In the genomic region with DNA sequence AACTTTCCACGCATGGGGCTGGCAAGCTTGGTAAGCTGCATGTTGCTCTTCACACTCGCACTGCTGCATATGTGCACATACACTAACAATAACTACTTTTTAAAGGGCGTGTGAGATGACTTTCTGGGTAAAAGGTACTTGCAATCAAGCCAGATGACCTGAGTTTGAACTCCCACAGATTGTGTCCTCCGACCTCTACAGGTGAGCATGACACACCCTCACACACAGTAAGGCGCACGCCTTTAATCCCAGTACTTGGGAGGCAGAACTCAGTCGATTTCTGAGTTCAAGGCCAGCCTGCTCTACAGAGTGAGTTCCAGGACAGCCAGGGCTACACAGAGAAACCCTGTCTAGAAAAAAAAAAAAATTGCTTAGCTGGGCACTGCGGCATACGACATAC, we compare ENCODE assay signal across 22 mouse cellular contexts. TPM values are rescaled to one million over a fixed set of nuclear protein-coding genes. Genes with fewer than 3 reads are reported as not detected.
DNase-seq lines count a peak whose midpoint lies in the region; ATAC-seq and TF ChIP-seq lines count a peak whose summit lies in the region.
"Had no signal": no experiment of that assay in that cellular context is flagged by ENCODE, and none has a peak within 500 bp of the region (broad histone marks: within the 10 kb centered on the region; RNA-seq: fewer than 3 reads in every experiment).

No protein-coding gene starts in this region.

- TF ChIP-seq POLR2A in heart, adult 2 months (IDR thresholded peaks at IDR 0.05; ENCODE audit: insufficient read depth, low read depth, low read length), result no peak
- no peak for TF ChIP-seq POLR2A in liver, adult 2 months (IDR thresholded peaks at IDR 0.05; ENCODE audit: extremely low read depth, insufficient read depth, low read length)

- H3K9me3 ChIP-seq in liver, embryonic 11.5 days (ENCODE audit: control insufficient read depth, low read length), result no peaks in the 10 kb centered on the region
- no peaks in the 10 kb centered on the region for H3K9me3 ChIP-seq in hindbrain, embryonic 11.5 days (ENCODE audit: control insufficient read depth, low read length)
- H3K9me3 ChIP-seq: embryonic facial prominence, embryonic 10.5 days; forebrain, embryonic 13.5 days; heart, embryonic 13.5 days had no signal

- 81% methylated on average over 9 of the region's 9 CpGs for WGBS in heart, adult 2 months
- WGBS in liver, adult 2 months, result 23% methylated on average over 9 of the region's 9 CpGs
- WGBS in liver, embryonic 11.5 days, result 80% methylated on average over 9 of the region's 9 CpGs
- 84% methylated on average over 9 of the region's 9 CpGs for WGBS in hindbrain, embryonic 11.5 days

- TF ChIP-seq CTCF in heart, adult 2 months (IDR thresholded peaks at IDR 0.05), result no peak
- no peak for TF ChIP-seq CTCF in liver, adult 2 months (IDR thresholded peaks at IDR 0.05; ENCODE audit: low read depth, low read length)

- intact Hi-C loops in heart, adult 2 months (cut with DNase I), result no loop called here
- intact Hi-C loops in heart, postnatal 10 days (cut with DNase I), result no loop called here

- ATAC-seq in liver, embryonic 11.5 days (replicated peaks; ENCODE audit: low FRiP score), result no peak
- no peak for ATAC-seq in hindbrain, embryonic 11.5 days (ENCODE audit: low FRiP score)
- ATAC-seq: forebrain, embryonic 13.5 days; forebrain, postnatal 0 days; Patski had no signal

- H3K27ac ChIP-seq in heart, adult 2 months, result peak overlapping the region; percentile 99; the same call in 1 of the 2 replicates
- H3K27ac ChIP-seq in liver, adult 2 months (replicated peaks; ENCODE audit: insufficient read depth, low read depth, low read length), result peak overlapping the region; percentile 24; the same call in 1 of the 2 replicates
- H3K27ac ChIP-seq in liver, embryonic 11.5 days (ENCODE audit: low read depth, low read length), result no peak overlapping the region
- H3K27ac ChIP-seq in hindbrain, embryonic 11.5 days (ENCODE audit: low read depth, low read length), result no peak overlapping the region
- H3K27ac ChIP-seq: embryonic facial prominence, embryonic 10.5 days; forebrain, embryonic 13.5 days; hindbrain, embryonic 14.5 days had no signal

- no peak for TF ChIP-seq EP300 in heart, adult 2 months (IDR thresholded peaks at IDR 0.05; ENCODE audit: insufficient read depth, low read depth, low read length)

- no peak overlapping the region for H3K4me2 ChIP-seq in liver, embryonic 11.5 days
- H3K4me2 ChIP-seq in hindbrain, embryonic 11.5 days (replicated peaks; ENCODE audit: low read depth, low read length), result no peak overlapping the region
- H3K4me2 ChIP-seq: forebrain, embryonic 13.5 days; hindbrain, embryonic 14.5 days had no signal

- H3K4me1 ChIP-seq in heart, adult 2 months (ENCODE audit: control insufficient read depth, insufficient read depth, low read length), result peaks cover 16% of the 10 kb centered on the region
- peaks cover 21% of the 10 kb centered on the region for H3K4me1 ChIP-seq in liver, adult 2 months (ENCODE audit: control insufficient read depth, insufficient read depth, low read length)
- H3K4me1 ChIP-seq in liver, embryonic 11.5 days (replicated peaks; ENCODE audit: control insufficient read depth, insufficient read depth, low read length), result peaks cover 28% of the 10 kb centered on the region
- no peaks in the 10 kb centered on the region; the same call in 1 of the 2 replicates for H3K4me1 ChIP-seq in hindbrain, embryonic 11.5 days (replicated peaks; ENCODE audit: control insufficient read depth, insufficient read depth, low read length)

- H3K4me3 ChIP-seq in heart, adult 2 months, result no peak overlapping the region
- H3K4me3 ChIP-seq in liver, adult 2 months (ENCODE audit: insufficient read depth, low read depth, low read length), result no peak overlapping the region
- H3K4me3 ChIP-seq in liver, embryonic 11.5 days (ENCODE audit: low read depth, low read length), result no peak overlapping the region
- H3K4me3 ChIP-seq in hindbrain, embryonic 11.5 days (ENCODE audit: low read depth, low read length), result no peak overlapping the region
- H3K4me3 ChIP-seq: forebrain, embryonic 13.5 days had no signal

- no peaks in the 10 kb centered on the region; the same call in 1 of the 2 replicates for H3K36me3 ChIP-seq in heart, adult 2 months (ENCODE audit: control insufficient read depth, insufficient read depth, low read length)
- no peaks in the 10 kb centered on the region for H3K36me3 ChIP-seq in liver, adult 2 months (ENCODE audit: control insufficient read depth, insufficient read depth, low read length)
- H3K36me3 ChIP-seq in liver, embryonic 11.5 days (ENCODE audit: control insufficient read depth, insufficient read depth, low read length), result no peaks in the 10 kb centered on the region
- H3K36me3 ChIP-seq in hindbrain, embryonic 11.5 days (ENCODE audit: control insufficient read depth, insufficient read depth, low read length), result no peaks in the 10 kb centered on the region
- H3K36me3 ChIP-seq: embryonic facial prominence, embryonic 10.5 days; heart, embryonic 13.5 days had no signal

- H3K9ac ChIP-seq in heart, adult 2 months (ENCODE audit: low read depth, low read length), result no peak overlapping the region
- H3K9ac ChIP-seq in liver, adult 2 months (ENCODE audit: low read depth, low read length), result no peak overlapping the region
- no peak overlapping the region for H3K9ac ChIP-seq in liver, embryonic 11.5 days (ENCODE audit: low read depth, low read length)
- no peak overlapping the region for H3K9ac ChIP-seq in hindbrain, embryonic 11.5 days (ENCODE audit: low read depth, low read length)
- H3K9ac ChIP-seq: forebrain, postnatal 0 days; hindbrain, embryonic 14.5 days had no signal

- H3K27me3 ChIP-seq in heart, adult 2 months (ENCODE audit: control insufficient read depth, insufficient read depth, low read length), result no peaks in the 10 kb centered on the region
- H3K27me3 ChIP-seq in liver, adult 2 months (ENCODE audit: control insufficient read depth, insufficient read depth, low read length), result no peaks in the 10 kb centered on the region
- no peaks in the 10 kb centered on the region for H3K27me3 ChIP-seq in liver, embryonic 11.5 days (replicated peaks; ENCODE audit: control insufficient read depth, insufficient read depth, low read length)
- H3K27me3 ChIP-seq in hindbrain, embryonic 11.5 days (ENCODE audit: control insufficient read depth, insufficient read depth, low read length), result peaks cover 21% of the 10 kb centered on the region
- H3K27me3 ChIP-seq: heart, embryonic 13.5 days; Patski had no signal

- peak; percentile 44 for DNase-seq in cerebellum, adult 11-12 months
- DNase-seq in cerebellum, adult 8-10 months, result no peak
- DNase-seq in heart, adult 2 months, result no peak
- DNase-seq in heart, postnatal 10 days, result no peak
- DNase-seq in liver, adult 2 months (ENCODE audit: extremely low read depth, low read depth, low spot score), result peak; percentile 92
- DNase-seq in liver, embryonic 11.5 days (ENCODE audit: low spot score), result no peak
- no peak for DNase-seq in hindbrain, embryonic 11.5 days (ENCODE audit: low spot score)
- DNase-seq: adrenal gland, postnatal 10 days; cerebellum, adult 2 months; forebrain, postnatal 0 days; gastrocnemius, postnatal 36 days; heart, postnatal 14 days; kidney, adult 11 months; kidney, adult 9 months had no signal

- H3K79me2 ChIP-seq in heart, adult 2 months (replicated peaks; ENCODE audit: control insufficient read depth, insufficient read depth, low read length), result no peaks in the 10 kb centered on the region
- no peaks in the 10 kb centered on the region for H3K79me2 ChIP-seq in liver, adult 2 months (ENCODE audit: control insufficient read depth, insufficient read depth, low read length)

RNA-seq across cellular contexts. Expression of gene Mef2d, which starts 5.8 kb away (rescaled TPM):
- total RNA-seq in heart, adult 2 months (2021), result 100 to 1,000 TPM; 118 to 129 TPM
- 119 and 122 TPM in 2 replicates for polyA plus RNA-seq in heart, adult 2 months (2012; rRNA removed)
- total RNA-seq in heart, postnatal 10 days (2021), result 100 to 1,000 TPM; 121 to 133 TPM
- total RNA-seq in liver, adult 2 months (2014; rRNA removed), result 3.7 and 6.2 TPM in 2 replicates
- 17.7 and 22.2 TPM in 2 replicates for polyA plus RNA-seq in liver, adult 2 months (2012; rRNA removed)
- polyA plus RNA-seq in liver, embryonic 11.5 days (2014; fragmentation: Nextera tagmentation; extraction: Ambion mirVana), result 27.6 and 28.0 TPM in 2 replicates
- 12.0 and 12.3 TPM in 2 replicates for polyA plus RNA-seq in hindbrain, embryonic 11.5 days (2014; fragmentation: Nextera tagmentation; extraction: Ambion mirVana)

RNA-seq across cellular contexts. Expression of gene Iqgap3, which starts 54.6 kb away (rescaled TPM):
- under 1 TPM; 0.21 to 0.45 TPM for total RNA-seq in heart, adult 2 months (2021)
- polyA plus RNA-seq in heart, adult 2 months (2012; rRNA removed), result 0.64 and 1.1 TPM in 2 replicates
- total RNA-seq in heart, postnatal 10 days (2021), result 10 to 100 TPM; 15.6 to 19.3 TPM
- total RNA-seq in liver, adult 2 months (2014; rRNA removed), result 0.18 and 0.40 TPM in 2 replicates
- 0.16 and 0.27 TPM in 2 replicates for polyA plus RNA-seq in liver, adult 2 months (2012; rRNA removed)
- polyA plus RNA-seq in liver, embryonic 11.5 days (2014; fragmentation: Nextera tagmentation; extraction: Ambion mirVana), result 16.8 and 19.1 TPM in 2 replicates
- 10.5 and 13.5 TPM in 2 replicates for polyA plus RNA-seq in hindbrain, embryonic 11.5 days (2014; fragmentation: Nextera tagmentation; extraction: Ambion mirVana)

RNA-seq across cellular contexts. Expression of gene Ttc24, which starts 58.2 kb away (rescaled TPM):
- not detected for total RNA-seq in heart, adult 2 months (2021)
- polyA plus RNA-seq in heart, adult 2 months (2012; rRNA removed), result 0.29 TPM in 1 of 2 replicates, not detected in the other
- not detected for total RNA-seq in heart, postnatal 10 days (2021)
- not detected in 2 replicates for total RNA-seq in liver, adult 2 months (2014; rRNA removed)
- not detected in 2 replicates for polyA plus RNA-seq in liver, adult 2 months (2012; rRNA removed)
- not detected in 2 replicates for polyA plus RNA-seq in liver, embryonic 11.5 days (2014; fragmentation: Nextera tagmentation; extraction: Ambion mirVana)
- not detected in 2 replicates for polyA plus RNA-seq in hindbrain, embryonic 11.5 days (2014; fragmentation: Nextera tagmentation; extraction: Ambion mirVana)
- total RNA-seq: adrenal gland, postnatal 10 days; gastrocnemius, adult 18-20 months; gastrocnemius, postnatal 36 days; heart, postnatal 14 days; hematopoietic stem cell, adult 5-6 weeks had no signal
- polyA plus RNA-seq: C2C12; cerebellum, adult 2 months; forebrain, embryonic 13.5 days; forebrain, postnatal 0 days; heart, embryonic 13.5 days; hindbrain, embryonic 14.5 days; Patski had no signal

Comparison
In these comparisons a context has a peak if more than half of its experiments do, and no peak if none do; other contexts are left out.
1. DNase-seq: peak in cerebellum, adult 11-12 months (single experiment) and liver, adult 2 months (single experiment); none in cerebellum, adult 8-10 months (single experiment), heart, adult 2 months (0 of 2), heart, postnatal 10 days (0 of 2), liver, embryonic 11.5 days (single experiment) and hindbrain, embryonic 11.5 days (single experiment).
2. H3K27ac ChIP-seq: peak in heart, adult 2 months (single experiment) and liver, adult 2 months (single experiment); none in liver, embryonic 11.5 days (single experiment) and hindbrain, embryonic 11.5 days (single experiment).